Mouse (Mus musculus) gastrocnemius, postnatal 14 days (tissue): ENCODE data around the gene Cyp51. TPM values are rescaled to one million over a fixed set of nuclear protein-coding genes. Genes with fewer than 3 reads are reported as not detected.

Experiments used
- DNase-seq: peaks from one replicate; pipeline ENCODE4 v3.0.0; 2021; ENCODE audit warnings: mixed read lengths
- intact Hi-C: fragments of 180-260 bp; cut with DNase I; formaldehyde crosslinking; loops from one replicate; pipeline ENCODE4 v1.15.1; 2025; ENCODE audit warnings: low total_unique reads
- total RNA-seq, 2 experiments: library from RNA; stranded (reverse); gene quantifications; 2 replicates each; pipeline ENCODE4 v1.2.3; 2021

Gene Cyp51
- total RNA-seq, 2 experiments from 2014 or later, result 1.9 to 4.7 TPM

GRCm38 (mm10) chr5:4039351-4039750 lies 65.2 kb downstream of the Cyp51 start:
- intact Hi-C loops, result no loop called here
- no peak for DNase-seq

- DNase-seq, result no peak
- intact Hi-C loops, result no loop called here
Measured at GRCm38 (mm10) chr5:4036686-4037085, 67.9 kb downstream of the Cyp51 start.

- no peak for DNase-seq
- intact Hi-C loops, result no loop called here
Measured at GRCm38 (mm10) chr5:4031846-4032245, 72.7 kb downstream of the Cyp51 start.

Other genes with a start within 250 kb of the Cyp51 start
- 1 to 10 TPM; 1.3 to 1.7 TPM for gene Mterf1a, start 210.8 kb downstream of the Cyp51 start, total RNA-seq
- 10 to 100 TPM; 33.9 to 40.6 TPM for gene Akap9, start 176.7 kb downstream of the Cyp51 start, total RNA-seq
- 1 to 10 TPM; 1.2 to 1.4 TPM for gene Mterf1b, start 87.6 kb upstream of the Cyp51 start, total RNA-seq